Mouse (Mus musculus) lung, adult 2 months (tissue): ENCODE data around the gene Nod1.

Source experiments
- CTCF ChIP-seq: fragments of 200-500 bp; IDR thresholded peaks from 2 replicates; pipeline ENCODE4 v1.5.1; 2011; ENCODE audit warnings: mild to moderate bottlenecking, low read length, control low read depth; ENCODE audit not compliant: insufficient read depth
- POLR2A ChIP-seq: fragments of 200-500 bp; IDR thresholded peaks from 2 replicates; pipeline ENCODE4 v1.6.1; 2011; ENCODE audit warnings: low read depth, mild to moderate bottlenecking, control low read depth, low read length, borderline replicate concordance; ENCODE audit errors: extremely low read depth

DNA sequence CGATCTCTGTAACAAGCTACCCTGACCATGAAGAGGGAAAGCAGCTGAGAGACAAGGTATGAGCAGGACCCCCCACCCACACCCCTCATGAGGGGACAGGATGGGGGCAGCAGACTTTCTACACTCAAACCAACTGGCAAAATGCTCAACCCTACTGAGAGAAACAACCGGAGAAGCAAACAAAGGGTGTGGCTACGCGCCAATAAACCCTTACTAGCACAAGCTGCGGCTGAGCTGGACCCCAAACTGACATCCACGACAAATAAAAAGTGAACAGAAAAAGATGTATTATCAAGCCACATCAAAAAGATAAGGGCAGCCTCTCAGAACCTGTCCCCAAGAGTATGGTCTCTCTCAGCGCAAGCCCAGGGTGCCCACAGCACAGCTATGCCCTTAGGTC is 32.3 kb downstream of the Nod1 start:
- TF ChIP-seq CTCF (no peak), POLR2A (no peak)
